Mouse (Mus musculus) Patski (cell line): ENCODE measurements around the gene Gm21983. TPM values are rescaled to one million over a fixed set of nuclear protein-coding genes. Genes with fewer than 3 reads are reported as not detected.

Experiments used
- ATAC-seq: fragments of 100-300 bp; one replicate; pipeline ENCODE4 v1.8.0; 2021
- CTCF ChIA-PET: fragments of 350-600 bp; sonication (Branson Sonifier 250); formaldehyde crosslinking; loops from one replicate; lab custom pipeline; 2022; ENCODE audit warnings: inconsistent platforms; lab: Charles Lee
- POLR2A ChIA-PET: fragments of 350-600 bp; sonication (Branson Sonifier 250); formaldehyde crosslinking; loops from one replicate; lab custom pipeline; 2022; ENCODE audit warnings: antibody characterized with exemption, inconsistent platforms; lab: Charles Lee
- DNase-seq: peaks from one replicate; pipeline ENCODE4 v3.0.0-alpha.2; 2011; ENCODE audit warnings: low read depth, low spot score
- H3K27me3 ChIP-seq: fragments of 371-371 bp; one replicate; pipeline ENCODE4 v1.5.1; 2021
- CTCF ChIP-seq: fragments of 100-300 bp; IDR thresholded peaks from one replicate; pipeline ENCODE4 v1.5.1; 2021
- in situ Hi-C: fragments of 300-500 bp; cut with MboI; formaldehyde crosslinking; loops from 3 replicates; pipeline ENCODE4 v1.11.1; 2018; ENCODE audit warnings: low pct_unique_long_range_greater_than_20kb, mixed read lengths
- polyA plus RNA-seq: library from polyadenylated mRNA; unstranded; gene quantifications from one replicate; pipeline ENCODE4 v1.2.3, GENCODE M21; 2021

Gm21983 gene
- polyA plus RNA-seq, 1 experiment from 2014 or later, result not detected

GRCm38 (mm10) chr7:27212626-27213025, 31.7 kb upstream of the Gm21983 start:
- DNase-seq (no peak), ATAC-seq (no peak)
- CTCF ChIA-PET, result no interaction called here
- POLR2A ChIA-PET, result no interaction called here
- in situ Hi-C loops, result no loop called here
- H3K27me3 ChIP-seq, result no peaks in the 10 kb centered on the region
- TF ChIP-seq CTCF, result no peak

- CTCF ChIA-PET, result interaction anchor here (0.9 kb wide), 1 partner anchor 10 kb away, joined by 3 read pairs; no protein-coding TSS in a partner anchor
- no peaks in the 10 kb centered on the region for H3K27me3 ChIP-seq
- POLR2A ChIA-PET, result no interaction called here
- ATAC-seq (no peak), DNase-seq (no peak)
- in situ Hi-C loops, result no loop called here
- no peak for TF ChIP-seq CTCF
Measured at GRCm38 (mm10) chr7:27203730-27204449, 23.0 kb upstream of the Gm21983 start.

- no peak for TF ChIP-seq CTCF
- ChIA-PET CTCF (interaction anchor here (1.7 kb wide), 1 partner anchor 11 kb away, joined by 4 read pairs; no protein-coding TSS in a partner anchor), POLR2A (interaction anchor here (1.2 kb wide), 1 partner anchor 10 kb away, joined by 3 read pairs; no protein-coding TSS in a partner anchor)
- no peaks in the 10 kb centered on the region for H3K27me3 ChIP-seq
- DNase-seq (no peak), ATAC-seq (no peak)
- in situ Hi-C loops, result loop anchor here (25.0 kb wide), 1 partner anchor 289 kb away; the partner anchor contains the start of genes Prx and Sertad1
Measured at GRCm38 (mm10) chr7:27198779-27199178, 17.9 kb upstream of the Gm21983 start.

- in situ Hi-C loops, result loop anchor here (25.0 kb wide), 1 partner anchor 289 kb away; the partner anchor contains the start of genes Prx and Sertad1
- no peak for DNase-seq
- no peak for TF ChIP-seq CTCF
- ChIA-PET CTCF (interaction anchor here (1.7 kb wide), 1 partner anchor 11 kb away, joined by 4 read pairs; no protein-coding TSS in a partner anchor), POLR2A (interaction anchor here (1.2 to 1.5 kb wide), 2 partner anchors 10 to 33 kb away, joined by 3 read pairs; no protein-coding TSS in a partner anchor)
- no peaks in the 10 kb centered on the region for H3K27me3 ChIP-seq
- no peak for ATAC-seq
Measured at GRCm38 (mm10) chr7:27198355-27198754, 17.5 kb upstream of the Gm21983 start.

- in situ Hi-C loops, result loop anchor here (25.0 kb wide), 1 partner anchor 290 kb away; the partner anchor contains the start of genes Prx and Sertad1
- ChIA-PET CTCF (no interaction called here), POLR2A (interaction anchor here (1.2 to 1.5 kb wide), 2 partner anchors 11 to 34 kb away, joined by 3 read pairs; no protein-coding TSS in a partner anchor)
- H3K27me3 ChIP-seq, result no peaks in the 10 kb centered on the region
- no peak for DNase-seq
- no peak for TF ChIP-seq CTCF
- no peak for ATAC-seq
Measured at GRCm38 (mm10) chr7:27197634-27198033, 16.7 kb upstream of the Gm21983 start.

- in situ Hi-C loops, result loop anchor here (25.0 kb wide), 1 partner anchor 290 kb away; the partner anchor contains the start of genes Prx and Sertad1
- ATAC-seq (no peak), DNase-seq (no peak)
- H3K27me3 ChIP-seq, result no peaks in the 10 kb centered on the region
- ChIA-PET POLR2A (interaction anchor here (1.5 kb wide), 1 partner anchor 34 kb away, joined by 3 read pairs; no protein-coding TSS in a partner anchor), CTCF (no interaction called here)
- no peak for TF ChIP-seq CTCF
Measured at GRCm38 (mm10) chr7:27197136-27197535, 16.2 kb upstream of the Gm21983 start.

GRCm38 (mm10) chr7:27195681-27196611, 15.1 kb upstream of the Gm21983 start, which contains the start of the genes BC024978 and Snrpa:
Gene BC024978, plus strand, starts transcription at chr7:27195781.
Gene Snrpa, minus strand, starts transcription at chr7:27196271.
- TF ChIP-seq CTCF, result no peak
- CTCF ChIA-PET, result interaction anchor here (1.1 kb wide), 1 partner anchor 35 kb away, joined by 4 read pairs; no protein-coding TSS in a partner anchor
- ATAC-seq, result peak; percentile 98
- no peaks in the 10 kb centered on the region for H3K27me3 ChIP-seq
- POLR2A ChIA-PET, result no interaction called here
- in situ Hi-C loops, result loop anchor here (25.0 kb wide), 1 partner anchor 291 kb away; the partner anchor contains the start of genes Prx and Sertad1
- peak; percentile 94 for DNase-seq

GRCm38 (mm10) chr7:27193731-27194130, 12.8 kb upstream of the Gm21983 start:
- ChIA-PET CTCF (interaction anchor here (2.2 kb wide), 1 partner anchor 15 kb away, joined by 9 read pairs; the partner anchor contains the start of gene Rab4b), POLR2A (no interaction called here)
- in situ Hi-C loops, result loop anchor here (25.0 kb wide), 1 partner anchor 294 kb away; the partner anchor contains the start of genes Prx and Sertad1
- DNase-seq (no peak), ATAC-seq (no peak)
- no peak for TF ChIP-seq CTCF
- no peaks in the 10 kb centered on the region for H3K27me3 ChIP-seq

- no peak for ATAC-seq
- H3K27me3 ChIP-seq, result no peaks in the 10 kb centered on the region
- DNase-seq, result no peak
- POLR2A ChIA-PET, result no interaction called here
- TF ChIP-seq CTCF, result no peak
- in situ Hi-C loops, result loop anchor here (25.0 kb wide), 1 partner anchor 295 kb away; the partner anchor contains the start of genes Prx and Sertad1
- CTCF ChIA-PET, result interaction anchor here (2.2 kb wide), 1 partner anchor 14 kb away, joined by 9 read pairs; the partner anchor contains the start of gene Rab4b
Measured at GRCm38 (mm10) chr7:27192434-27192833, 11.5 kb upstream of the Gm21983 start.
